Comparison of ENCODE assay signal across 7 mouse cellular contexts in genomic region chr5:112276267-112276873, GRCm38 (mm10). TPM values are rescaled to one million over a fixed set of nuclear protein-coding genes. Genes with fewer than 3 reads are reported as not detected.
DNase-seq lines count a peak whose midpoint lies in the region; ATAC-seq lines count a peak whose summit lies in the region.

Gene Tpst2 (plus strand): TSS chr5:112276691.

- no peaks in the 10 kb centered on the region for H3K36me3 ChIP-seq in embryonic facial prominence, embryonic 11.5 days (replicated peaks; ENCODE audit: control insufficient read depth, insufficient read depth, low read depth, low read length)
- H3K36me3 ChIP-seq in limb, embryonic 10.5 days, result no peaks in the 10 kb centered on the region; the same call in 1 of the 2 replicates
- H3K36me3 ChIP-seq in midbrain, embryonic 13.5 days, result no peaks in the 10 kb centered on the region

- no peaks in the 10 kb centered on the region for H3K9me3 ChIP-seq in embryonic facial prominence, embryonic 11.5 days (replicated peaks; ENCODE audit: control insufficient read depth, low read length)
- H3K9me3 ChIP-seq in limb, embryonic 10.5 days (replicated peaks), result no peaks in the 10 kb centered on the region
- H3K9me3 ChIP-seq in midbrain, embryonic 13.5 days, result no peaks in the 10 kb centered on the region

- H3K27me3 ChIP-seq in embryonic facial prominence, embryonic 11.5 days (ENCODE audit: control insufficient read depth, insufficient read depth, low read length), result no peaks in the 10 kb centered on the region
- H3K27me3 ChIP-seq in limb, embryonic 10.5 days (ENCODE audit: low read depth, poor library complexity, severe bottlenecking), result peaks cover 3% of the 10 kb centered on the region; the same call in 1 of the 2 replicates
- H3K27me3 ChIP-seq in midbrain, embryonic 13.5 days, result no peaks in the 10 kb centered on the region

- no peak within 1 kb of the TSS for H3K27ac ChIP-seq in embryonic facial prominence, embryonic 11.5 days (replicated peaks; ENCODE audit: low read depth, low read length)
- peak within 1 kb of the TSS; percentile 91 for H3K27ac ChIP-seq in limb, embryonic 10.5 days
- H3K27ac ChIP-seq in midbrain, embryonic 13.5 days, result peak within 1 kb of the TSS; percentile 73

- under 1% methylated on average over 55 of the region's 62 CpGs for WGBS in embryonic facial prominence, embryonic 11.5 days
- WGBS in limb, embryonic 10.5 days, result under 1% methylated on average over 61 of the region's 62 CpGs
- WGBS in midbrain, embryonic 13.5 days, result under 1% methylated on average over 51 of the region's 62 CpGs

- peak; percentile 95 for ATAC-seq in embryonic facial prominence, embryonic 11.5 days (replicated peaks; ENCODE audit: insufficient number of reproducible peaks, low FRiP score, low TSS enrichment, low read depth)
- peak; percentile 72 for ATAC-seq in granulocyte monocyte progenitor cell, adult 5-6 weeks (replicated peaks; ENCODE audit: poor library complexity, severe bottlenecking)
- ATAC-seq in midbrain, embryonic 13.5 days, result peak; percentile 96

- DNase-seq in adrenal gland, postnatal 14 days, result peak; percentile 100
- DNase-seq in embryonic facial prominence, embryonic 11.5 days (ENCODE audit: low spot score), result peak; percentile 99
- peak; percentile 100 for DNase-seq in kidney, adult 11 months
- DNase-seq in limb, embryonic 10.5 days (ENCODE audit: low spot score), result peak; percentile 99
- DNase-seq in spleen, adult 12 weeks (ENCODE audit: low spot score), result peak; percentile 100

- H3K4me2 ChIP-seq in embryonic facial prominence, embryonic 11.5 days (ENCODE audit: low read depth, low read length), result peak within 1 kb of the TSS; percentile 81
- H3K4me2 ChIP-seq in midbrain, embryonic 13.5 days (replicated peaks), result peak within 1 kb of the TSS; percentile 83

- H3K4me3 ChIP-seq in embryonic facial prominence, embryonic 11.5 days (ENCODE audit: low read depth, low read length), result peak within 1 kb of the TSS; percentile 79
- peak within 1 kb of the TSS; percentile 82 for H3K4me3 ChIP-seq in limb, embryonic 10.5 days
- H3K4me3 ChIP-seq in midbrain, embryonic 13.5 days (replicated peaks), result peak within 1 kb of the TSS; percentile 57

- H3K4me1 ChIP-seq in embryonic facial prominence, embryonic 11.5 days (ENCODE audit: control insufficient read depth, insufficient read depth, low read length), result no peaks in the 10 kb centered on the region; the same call in 1 of the 2 replicates
- H3K4me1 ChIP-seq in limb, embryonic 10.5 days, result peaks cover 61% of the 10 kb centered on the region
- peaks cover 48% of the 10 kb centered on the region for H3K4me1 ChIP-seq in midbrain, embryonic 13.5 days (replicated peaks)

- H3K9ac ChIP-seq in embryonic facial prominence, embryonic 11.5 days (replicated peaks; ENCODE audit: low read length), result peak within 1 kb of the TSS; percentile 72
- peak within 1 kb of the TSS; percentile 75 for H3K9ac ChIP-seq in midbrain, embryonic 13.5 days (replicated peaks)

RNA-seq across cellular contexts. Expression of gene Tpst2, which starts in this region (rescaled TPM):
- total RNA-seq in adrenal gland, postnatal 14 days (2021), result 161 and 186 TPM in 2 replicates
- polyA plus RNA-seq in embryonic facial prominence, embryonic 11.5 days (2014; fragmentation: Nextera tagmentation; extraction: Ambion mirVana), result 29.0 and 30.1 TPM in 2 replicates
- 28.7 and 43.9 TPM in 2 replicates for total RNA-seq in granulocyte monocyte progenitor cell, adult 5-6 weeks (2014; fragmentation: Nextera tagmentation)
- 25.3 and 36.5 TPM in 2 replicates for total RNA-seq in granulocyte monocyte progenitor cell, adult 5-6 weeks (2017)
- 37.5 and 38.0 TPM in 2 replicates for polyA plus RNA-seq in limb, embryonic 10.5 days (2016; fragmentation: Nextera tagmentation; extraction: Ambion mirVana)
- polyA plus RNA-seq in midbrain, embryonic 13.5 days (2015; fragmentation: Nextera tagmentation; extraction: Ambion mirVana), result 24.4 and 25.4 TPM in 2 replicates
